Mouse (Mus musculus) MEL (cell line): ENCODE measurements at regions not wholly inside any gene's neighbourhood (a gene's known extent, or its start where the extent isn't known, plus 50 kb on each side); places are given as distances from the start of the nearest gene placed in this dataset.

Experiments
- CHD2 ChIP-seq: IDR thresholded peaks from 2 replicates; pipeline ENCODE4 v1.6.1; 2011; ENCODE audit warnings: low read length, improper control_type of control experiment
- CTCF ChIP-seq, 3 experiments: IDR thresholded peaks in 2 of 3; conservative IDR thresholded peaks in 1 of 3; 2 replicates each; pipeline ENCODE4 v1.5.1; 2011 to 2012; ENCODE audit warnings: low read length in 3 of 3, low read depth in 2 of 3, mild to moderate bottlenecking in 2 of 3, improper control_type of control experiment in 1 of 3, inconsistent platforms in 1 of 3, mixed read lengths in 1 of 3, moderate library complexity in 1 of 3; ENCODE audit not compliant: control insufficient read depth in 1 of 3, insufficient read depth in 1 of 3, poor library complexity in 1 of 3, severe bottlenecking in 1 of 3
- EP300 ChIP-seq, 2 experiments: IDR thresholded peaks; 2 replicates each; pipeline ENCODE4 v1.6.1; 2011; ENCODE audit warnings: improper control_type of control experiment in 2 of 2, low read length in 2 of 2, low read depth in 1 of 2, mild to moderate bottlenecking in 1 of 2
- MYC ChIP-seq: IDR thresholded peaks from 2 replicates; pipeline ENCODE4 v1.6.1; 2011; ENCODE audit warnings: low read depth, mild to moderate bottlenecking, low read length, improper control_type of control experiment, moderate library complexity
- NELFE ChIP-seq: IDR thresholded peaks from 2 replicates; pipeline ENCODE4 v1.6.1; 2011; ENCODE audit warnings: low read depth, low read length, improper control_type of control experiment
- POLR2A ChIP-seq, 2 experiments: IDR thresholded peaks; 2 replicates each; pipeline ENCODE4 v1.6.1; 2011 to 2012; ENCODE audit warnings: low read length in 2 of 2, mild to moderate bottlenecking in 2 of 2, control low read depth in 1 of 2, improper control_type of control experiment in 1 of 2, low read depth in 1 of 2, moderate library complexity in 1 of 2; ENCODE audit not compliant: control insufficient read depth in 1 of 2, insufficient read depth in 1 of 2, poor library complexity in 1 of 2
- RCOR1 ChIP-seq: IDR thresholded peaks from 2 replicates; pipeline ENCODE4 v1.6.1; 2012; ENCODE audit warnings: low read depth, mild to moderate bottlenecking, inconsistent platforms, low read length, improper control_type of control experiment
- SMC3 ChIP-seq: IDR thresholded peaks from 2 replicates; pipeline ENCODE4 v1.6.1; 2011; ENCODE audit warnings: low read depth, low read length, improper control_type of control experiment
- TCF12 ChIP-seq: IDR thresholded peaks from 2 replicates; pipeline ENCODE4 v1.6.1; 2014; ENCODE audit warnings: low read depth, mild to moderate bottlenecking, inconsistent platforms, low read length, improper control_type of control experiment, moderate library complexity
- USF1 ChIP-seq: IDR thresholded peaks from 2 replicates; pipeline ENCODE4 v1.6.1; 2014; ENCODE audit warnings: low read depth, mild to moderate bottlenecking, inconsistent platforms, low read length, improper control_type of control experiment, moderate library complexity
- ZMIZ1 ChIP-seq: IDR thresholded peaks from 2 replicates; pipeline ENCODE4 v1.6.1; 2012; ENCODE audit warnings: low read depth, mild to moderate bottlenecking, inconsistent platforms, low read length, improper control_type of control experiment, moderate library complexity
- ZNF384 ChIP-seq: IDR thresholded peaks from 2 replicates; pipeline ENCODE4 v1.6.1; 2012; ENCODE audit warnings: low read depth, mild to moderate bottlenecking, inconsistent platforms, low read length, improper control_type of control experiment

DNA sequence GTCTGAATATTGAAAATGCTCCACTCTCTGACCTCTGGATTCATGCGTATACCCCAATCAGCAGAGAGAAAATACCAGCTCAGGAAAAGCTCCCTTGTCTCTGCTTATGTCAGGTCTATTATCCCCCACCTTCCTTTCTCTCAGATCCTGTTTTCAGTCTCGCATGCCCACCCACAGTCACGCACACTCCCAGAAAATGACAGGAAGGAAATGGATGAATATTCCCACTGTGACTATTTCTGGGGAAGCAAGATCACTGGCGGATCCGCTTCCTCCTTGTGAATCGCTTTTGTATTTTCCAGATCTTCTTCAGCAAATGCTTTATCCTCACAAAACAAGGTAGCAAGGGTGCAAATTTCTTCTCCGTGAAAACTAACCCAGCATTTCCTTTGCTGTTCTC lies 627.3 kb upstream of the Cdh11 start:
- TF ChIP-seq MYC (no peak), CTCF (IDR thresholded peaks at IDR 0.05 in 2 of 3, conservative IDR thresholded peaks at IDR 0.05 in 1 of 3; ENCODE audit: control insufficient read depth in 1 of 3, insufficient read depth in 1 of 3, low read depth in 2 of 3, low read length in 3 of 3, poor library complexity in 1 of 3, severe bottlenecking in 1 of 3) (no peak), CHD2 (no peak), USF1 (no peak), POLR2A (IDR thresholded peaks at IDR 0.05; ENCODE audit: control insufficient read depth in 1 of 2, insufficient read depth in 1 of 2, low read depth in 1 of 2, low read length in 2 of 2, poor library complexity in 1 of 2) (no peak), RCOR1 (no peak), EP300 (IDR thresholded peaks at IDR 0.05; ENCODE audit: low read depth in 1 of 2, low read length in 2 of 2) (no peak), ZMIZ1 (no peak), ZNF384 (no peak), SMC3 (no peak), TCF12 (no peak), NELFE (no peak)
